Mouse (Mus musculus) heart, postnatal 0 days (tissue): Measurements from ENCODE around the gene Mgam. TPM values are rescaled to one million over a fixed set of nuclear protein-coding genes. Genes with fewer than 3 reads are reported as not detected.
"Not testable (repeated sequence)": the region's sequence is repeated elsewhere in the genome, so short reads cannot be mapped to it uniquely, and the experiment has no call there.

Source experiments
- ATAC-seq: fragments of 200-750 bp; cut with Nextera tagmentation; 2 replicates; pipeline ENCODE4 v1.8.0; 2017; ENCODE audit warnings: low read depth, moderate number of reproducible peaks, moderate library complexity; ENCODE audit not compliant: insufficient read depth
- DNase-seq: peaks from one replicate; pipeline ENCODE4 v3.0.0-alpha.2; 2016; ENCODE audit warnings: low spot score
- H3K27ac ChIP-seq: fragments of 300-500 bp; sonication (generic); 2 replicates; pipeline ENCODE4 v1.5.1; 2014; ENCODE audit warnings: low read depth, mild to moderate bottlenecking
- H3K27me3 ChIP-seq: fragments of 300-500 bp; sonication (generic); 2 replicates; pipeline ENCODE4 v1.6.1; 2014; ENCODE audit warnings: low read length, mixed read lengths; ENCODE audit not compliant: control insufficient read depth, insufficient read depth
- H3K36me3 ChIP-seq: fragments of 300-500 bp; sonication (generic); replicated peaks from 2 replicates; pipeline ENCODE4 v1.6.1; 2014; ENCODE audit warnings: low read length, mixed read lengths; ENCODE audit not compliant: control insufficient read depth, insufficient read depth
- H3K4me1 ChIP-seq: fragments of 300-500 bp; sonication (generic); 2 replicates; pipeline ENCODE4 v1.6.1; 2014; ENCODE audit warnings: antibody characterized with exemption; ENCODE audit not compliant: control insufficient read depth, insufficient read depth
- H3K4me2 ChIP-seq: fragments of 300-500 bp; sonication (generic); 2 replicates; pipeline ENCODE4 v1.6.1; 2014; ENCODE audit warnings: low read depth, mild to moderate bottlenecking, low read length, moderate library complexity
- H3K4me3 ChIP-seq: fragments of 300-500 bp; sonication (generic); 2 replicates; pipeline ENCODE4 v1.5.1; 2014; ENCODE audit warnings: low read depth, low read length
- H3K9ac ChIP-seq: fragments of 300-500 bp; sonication (generic); replicated peaks from 2 replicates; pipeline ENCODE4 v1.6.1; 2014; ENCODE audit warnings: low read depth, low read length, mixed read lengths
- H3K9me3 ChIP-seq: fragments of 300-500 bp; sonication (generic); replicated peaks from 2 replicates; pipeline ENCODE4 v1.6.1; 2016; ENCODE audit warnings: low read length; ENCODE audit not compliant: control insufficient read depth
- CTCF ChIP-seq: IDR thresholded peaks from 2 replicates; pipeline ENCODE4 v1.5.1; 2016; ENCODE audit warnings: antibody characterized with exemption, control low read depth, low read depth
- EP300 ChIP-seq: IDR thresholded peaks from 2 replicates; pipeline ENCODE4 v1.6.1; 2016; ENCODE audit warnings: antibody characterized with exemption, low read depth
- WGBS: fragments of 180-500 bp; shearing (Covaris S2); extraction: QIAGEN DNeasy Blood & Tissue Kit; methylation state at CpG from one replicate; pipeline ENCODE4 v1.1.7; 2014; 5-methylcytosine and 5-hydroxymethylcytosine counted together
- polyA plus RNA-seq: library from polyadenylated mRNA; unstranded; fragments of >200 nt; fragmentation: Nextera tagmentation; extraction: Ambion mirVana; gene quantifications from 2 replicates; pipeline ENCODE4 v1.2.1, GENCODE M21; 2015
- total RNA-seq: library from RNA; depleted of rRNA; stranded (reverse); fragments of >200 nt; gene quantifications from 2 replicates; pipeline ENCODE4 v1.2.3, GENCODE M21; 2014; ENCODE audit warnings: low replicate concordance

The Mgam gene
- total and polyA plus RNA-seq, 2 experiments from 2014 or later: 0.03 TPM; not detected in 1

DNA sequence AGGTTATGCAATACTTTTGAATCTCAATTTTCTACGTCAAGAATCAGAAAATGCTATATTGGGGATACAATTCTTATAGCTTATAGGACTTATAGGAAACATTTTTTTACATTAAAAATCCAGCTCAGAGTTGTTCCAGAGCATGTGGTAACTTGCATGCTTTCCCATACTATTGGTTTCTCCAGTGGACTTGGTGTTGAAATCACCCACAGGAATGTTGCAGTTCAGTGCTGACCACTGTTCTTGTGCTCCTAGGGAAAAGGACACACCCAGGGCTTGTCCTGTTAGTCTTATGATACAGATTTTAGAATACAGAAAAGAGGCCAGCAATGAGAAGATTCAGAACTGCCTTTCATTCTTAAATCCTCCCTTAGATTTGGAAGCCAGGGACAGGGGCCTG, 127.3 kb downstream of the Mgam start:
- H3K27me3 ChIP-seq: no peaks in the 10 kb centered on the region
- no peak for DNase-seq
- no peaks in the 10 kb centered on the region for H3K4me1 ChIP-seq
- H3K4me3 ChIP-seq: no peak overlapping the region
- H3K9ac ChIP-seq: no peak overlapping the region
- H3K27ac ChIP-seq: no peak overlapping the region
- 71% methylated on average over 1 of the region's 1 CpGs for WGBS
- ATAC-seq: no peak
- no peaks in the 10 kb centered on the region for H3K9me3 ChIP-seq
- H3K4me2 ChIP-seq: no peak overlapping the region
- H3K36me3 ChIP-seq: no peaks in the 10 kb centered on the region
- TF ChIP-seq EP300 (no peak), CTCF (no peak)

DNA sequence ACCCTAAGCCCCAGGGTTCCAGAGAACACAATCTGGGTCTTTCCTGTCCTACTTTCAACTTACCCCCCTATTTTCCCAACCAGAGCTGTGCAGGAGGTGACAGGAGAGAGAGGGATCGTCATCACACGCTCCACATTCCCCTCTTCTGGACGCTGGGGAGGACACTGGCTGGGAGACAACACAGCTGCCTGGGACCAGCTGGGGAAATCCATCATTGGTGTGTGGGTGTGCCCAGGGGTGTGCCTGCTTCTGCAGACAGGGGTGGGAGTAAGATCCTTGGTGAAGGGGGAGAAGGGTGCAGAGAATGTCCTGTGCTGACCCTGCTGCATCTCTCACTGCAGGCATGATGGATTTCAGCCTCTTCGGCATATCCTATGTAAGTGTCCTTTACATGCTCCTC, 128.7 kb downstream of the Mgam start:
- not testable (repeated sequence) for H3K27me3 ChIP-seq, H3K36me3 ChIP-seq, H3K9ac ChIP-seq, H3K27ac ChIP-seq, ATAC-seq, H3K4me3 ChIP-seq, H3K9me3 ChIP-seq, H3K4me1 ChIP-seq, H3K4me2 ChIP-seq, DNase-seq
- WGBS: 54% methylated on average over 4 of the region's 4 CpGs

GRCm38 (mm10) chr6:40774656-40775055, 146.0 kb downstream of the Mgam start:
- Histone ChIP-seq H3K9ac (no peak overlapping the region), H3K27ac (no peak overlapping the region), H3K4me2 (no peak overlapping the region), H3K9me3 (no peaks in the 10 kb centered on the region), H3K4me1 (no peaks in the 10 kb centered on the region), H3K36me3 (no peaks in the 10 kb centered on the region), H3K27me3 (no peaks in the 10 kb centered on the region), H3K4me3 (no peak overlapping the region)
- no peak for DNase-seq
- no peak for ATAC-seq
- TF ChIP-seq CTCF (no peak), EP300 (no peak)
- WGBS: 74% methylated on average over 3 of the region's 3 CpGs

- H3K4me1 ChIP-seq: no peaks in the 10 kb centered on the region
- no peaks in the 10 kb centered on the region for H3K27me3 ChIP-seq
- ATAC-seq (no peak), DNase-seq (no peak)
- no peaks in the 10 kb centered on the region for H3K9me3 ChIP-seq
- H3K4me2 ChIP-seq: no peak overlapping the region
- 66% methylated on average over 4 of the region's 4 CpGs for WGBS
- H3K9ac ChIP-seq: no peak overlapping the region
- H3K27ac ChIP-seq: no peak overlapping the region
- no peak overlapping the region for H3K4me3 ChIP-seq
- H3K36me3 ChIP-seq: no peaks in the 10 kb centered on the region
- no peak for TF ChIP-seq EP300
- no peak for TF ChIP-seq CTCF
Observed at GRCm38 (mm10) chr6:40778458-40778857, 149.8 kb downstream of the Mgam start.

DNA sequence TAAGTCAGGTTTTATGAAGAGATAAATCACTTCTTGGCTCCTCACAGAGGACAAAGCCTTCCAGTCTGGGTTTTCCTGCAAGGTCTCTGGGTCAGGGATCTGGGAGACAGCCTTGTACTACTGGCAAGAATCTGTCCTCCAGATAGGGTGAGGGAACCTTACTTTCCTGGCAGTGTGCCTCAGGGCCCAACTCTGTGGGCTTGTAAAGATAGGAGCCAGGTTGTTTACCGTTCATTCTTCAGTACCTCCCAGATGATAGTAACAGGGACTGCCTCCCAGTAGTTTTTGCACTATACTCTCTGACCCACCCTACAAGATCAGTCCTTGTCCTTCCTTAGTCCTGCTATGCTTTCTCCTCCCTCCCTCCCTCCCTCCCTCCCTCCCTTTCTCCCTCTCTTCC, 155.0 kb downstream of the Mgam start:
- Histone ChIP-seq H3K9ac (no peak overlapping the region), H3K4me3 (no peak overlapping the region), H3K4me1 (no peaks in the 10 kb centered on the region), H3K4me2 (no peak overlapping the region), H3K9me3 (no peaks in the 10 kb centered on the region), H3K36me3 (no peaks in the 10 kb centered on the region), H3K27ac (no peak overlapping the region), H3K27me3 (no peaks in the 10 kb centered on the region)
- ATAC-seq (no peak), DNase-seq (no peak)
- 38% methylated on average over 1 of the region's 1 CpGs for WGBS
- no peak for TF ChIP-seq EP300
- no peak for TF ChIP-seq CTCF

DNA sequence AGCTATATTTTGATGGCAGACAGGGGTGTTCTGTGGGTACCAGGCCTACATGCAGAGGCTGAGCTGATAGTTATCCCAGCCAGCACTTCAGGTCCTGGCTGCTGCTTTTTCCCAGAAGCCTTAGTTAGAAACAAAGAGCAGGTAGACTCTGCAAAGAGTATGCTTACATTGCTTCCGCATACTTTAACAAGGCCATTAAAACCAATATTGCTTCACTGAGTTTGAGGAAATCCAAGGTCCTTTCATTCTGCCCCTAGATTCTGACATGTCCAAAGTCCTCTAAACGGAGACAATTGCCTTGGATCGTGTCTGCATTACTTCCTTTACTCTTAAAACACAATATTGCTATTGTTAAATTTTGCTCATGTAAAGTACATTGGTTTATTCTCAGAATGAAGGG, 155.7 kb downstream of the Mgam start:
- DNase-seq (no peak), ATAC-seq (no peak)
- WGBS: 78% methylated on average over 3 of the region's 3 CpGs
- Histone ChIP-seq H3K4me1 (no peaks in the 10 kb centered on the region), H3K9ac (no peak overlapping the region), H3K9me3 (no peaks in the 10 kb centered on the region), H3K4me2 (no peak overlapping the region), H3K36me3 (no peaks in the 10 kb centered on the region), H3K27ac (no peak overlapping the region), H3K27me3 (no peaks in the 10 kb centered on the region), H3K4me3 (no peak overlapping the region)
- no peak for TF ChIP-seq CTCF
- no peak for TF ChIP-seq EP300
